Mouse (Mus musculus): ENCODE measurements around the gene Mphosph9. TPM values are rescaled to one million over a fixed set of nuclear protein-coding genes. Genes with fewer than 3 reads are reported as not detected.

Gene Mphosph9
- polyA plus RNA-seq, 1 experiment from 2014 or later: 23.5 TPM

GRCm38 (mm10) chr5:124252580-124253320, 75.0 kb downstream of the Mphosph9 start:
- 95% methylated on average over 13 of the region's 13 CpGs for WGBS
- H3K4me3 ChIP-seq: no peak overlapping the region
- DNase-seq (ENCODE audit: low spot score): no peak
- H3K9me3 ChIP-seq (replicated peaks): no peaks in the 10 kb centered on the region
- H3K27me3 ChIP-seq (ENCODE audit: low read depth, poor library complexity, severe bottlenecking): no peaks in the 10 kb centered on the region
- H3K4me1 ChIP-seq: peaks cover 21% of the 10 kb centered on the region
- no peak overlapping the region for H3K27ac ChIP-seq
- H3K36me3 ChIP-seq: peaks cover 60% of the 10 kb centered on the region

- Histone ChIP-seq H3K36me3 (peaks cover 47% of the 10 kb centered on the region), H3K9me3 (replicated peaks) (no peaks in the 10 kb centered on the region), H3K27me3 (ENCODE audit: low read depth, poor library complexity, severe bottlenecking) (no peaks in the 10 kb centered on the region), H3K4me1 (peaks cover 26% of the 10 kb centered on the region), H3K27ac (no peak overlapping the region), H3K4me3 (no peak overlapping the region)
- WGBS: 91% methylated on average over 5 of the region's 5 CpGs
- no peak for DNase-seq (ENCODE audit: low spot score)
Observed at GRCm38 (mm10) chr5:124251070-124251469, 76.7 kb downstream of the Mphosph9 start.

- peaks cover 26% of the 10 kb centered on the region for H3K4me1 ChIP-seq
- peak within 1 kb of the TSS; percentile 78 for H3K4me3 ChIP-seq
- peak; percentile 67 for DNase-seq (ENCODE audit: low spot score)
- H3K9me3 ChIP-seq (replicated peaks): no peaks in the 10 kb centered on the region
- WGBS: 5% methylated on average over 90 of the region's 90 CpGs
- H3K36me3 ChIP-seq: peaks cover 43% of the 10 kb centered on the region
- no peaks in the 10 kb centered on the region for H3K27me3 ChIP-seq (ENCODE audit: low read depth, poor library complexity, severe bottlenecking)
- H3K27ac ChIP-seq: peak within 1 kb of the TSS; percentile 91
Observed at GRCm38 (mm10) chr5:124249614-124250591, 77.9 kb downstream of the Mphosph9 start, which contains the start of gene Pitpnm2. Gene Pitpnm2, minus strand, starts transcription at chr5:124249760.

- WGBS: 4% methylated on average over 77 of the region's 77 CpGs
- Histone ChIP-seq H3K4me3 (peak overlapping the region; percentile 78), H3K4me1 (peaks cover 26% of the 10 kb centered on the region), H3K27ac (peak overlapping the region; percentile 91), H3K36me3 (peaks cover 44% of the 10 kb centered on the region), H3K27me3 (ENCODE audit: low read depth, poor library complexity, severe bottlenecking) (no peaks in the 10 kb centered on the region), H3K9me3 (replicated peaks) (no peaks in the 10 kb centered on the region)
- peak; percentile 71 for DNase-seq (ENCODE audit: low spot score)
Observed at GRCm38 (mm10) chr5:124248845-124249613, 78.7 kb downstream of the Mphosph9 start.

DNA sequence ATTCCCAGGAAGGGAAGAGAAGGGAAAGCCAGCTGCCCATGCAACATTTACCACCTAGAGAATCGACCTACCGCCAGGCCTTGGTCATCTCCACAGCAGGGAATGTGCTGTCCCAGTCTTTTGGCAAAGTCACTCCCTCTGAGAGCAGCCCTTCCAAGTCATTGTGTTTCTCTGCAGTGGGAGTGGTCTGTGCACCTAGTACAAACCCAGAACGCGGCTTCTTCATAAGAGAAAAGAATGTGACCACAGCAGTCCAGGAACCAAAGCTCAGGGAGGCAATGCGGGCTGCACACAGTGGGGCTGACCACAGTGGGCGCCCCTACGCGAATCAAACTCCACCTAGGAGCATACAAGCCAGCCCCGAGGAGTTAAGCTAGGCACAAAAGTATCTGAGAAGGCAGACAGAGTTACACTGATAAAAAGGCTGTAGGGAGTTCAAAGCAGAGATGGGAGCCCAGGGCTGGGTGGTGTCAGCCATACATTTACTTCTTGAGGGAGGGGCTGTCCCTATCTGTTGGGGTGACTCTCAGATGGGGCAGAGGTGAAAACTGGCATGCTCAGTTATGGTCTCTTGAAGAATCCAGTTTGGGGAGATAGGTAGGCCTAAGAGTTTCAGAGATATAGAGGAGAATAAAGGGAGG, 79.7 kb downstream of the Mphosph9 start:
- Histone ChIP-seq H3K9me3 (replicated peaks) (no peaks in the 10 kb centered on the region), H3K27me3 (ENCODE audit: low read depth, poor library complexity, severe bottlenecking) (no peaks in the 10 kb centered on the region), H3K4me3 (no peak overlapping the region; the same call in 1 of the 2 replicates), H3K4me1 (peaks cover 26% of the 10 kb centered on the region), H3K27ac (0 out of 2 replicates have a peak overlapping the region, but pooled peaks have one; percentile 5), H3K36me3 (peaks cover 40% of the 10 kb centered on the region)
- DNase-seq (ENCODE audit: low spot score): no peak
- 43% methylated on average over 9 of the region's 9 CpGs for WGBS

- DNase-seq (ENCODE audit: low spot score): no peak
- Histone ChIP-seq H3K9me3 (replicated peaks) (no peaks in the 10 kb centered on the region), H3K27me3 (ENCODE audit: low read depth, poor library complexity, severe bottlenecking) (no peaks in the 10 kb centered on the region), H3K4me1 (peaks cover 35% of the 10 kb centered on the region), H3K27ac (no peak overlapping the region), H3K4me3 (no peak overlapping the region), H3K36me3 (peaks cover 35% of the 10 kb centered on the region)
- WGBS: 61% methylated on average over 7 of the region's 7 CpGs
Observed at GRCm38 (mm10) chr5:124247296-124247695, 80.5 kb downstream of the Mphosph9 start.

- Histone ChIP-seq H3K9me3 (replicated peaks) (no peaks in the 10 kb centered on the region), H3K27ac (no peak overlapping the region), H3K27me3 (ENCODE audit: low read depth, poor library complexity, severe bottlenecking) (no peaks in the 10 kb centered on the region), H3K36me3 (peaks cover 28% of the 10 kb centered on the region), H3K4me1 (peaks cover 50% of the 10 kb centered on the region), H3K4me3 (no peak overlapping the region)
- 90% methylated on average over 7 of the region's 7 CpGs for WGBS
- DNase-seq (ENCODE audit: low spot score): no peak
Observed at GRCm38 (mm10) chr5:124244885-124245284, 82.9 kb downstream of the Mphosph9 start.

DNA sequence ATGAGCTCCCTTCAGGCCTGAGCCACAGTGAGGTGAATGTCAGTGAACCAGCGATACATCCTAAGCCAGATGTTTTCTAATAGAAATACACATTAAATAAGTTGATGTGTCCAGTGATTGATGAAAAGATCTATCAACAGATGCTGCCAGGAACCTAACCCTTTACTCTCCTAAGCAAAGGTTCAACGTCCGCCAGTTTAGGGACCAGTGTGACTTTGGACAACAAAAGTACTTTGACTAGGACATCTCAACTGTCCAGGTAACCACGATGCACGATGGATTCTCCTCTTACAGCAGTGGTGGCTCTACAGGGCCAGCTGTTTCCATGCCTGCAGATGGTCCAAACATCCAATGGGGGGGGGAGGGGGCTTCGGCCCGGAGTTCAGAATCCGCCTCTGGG, 83.3 kb downstream of the Mphosph9 start:
- peaks cover 52% of the 10 kb centered on the region for H3K4me1 ChIP-seq
- peaks cover 28% of the 10 kb centered on the region for H3K36me3 ChIP-seq
- H3K27ac ChIP-seq: no peak overlapping the region
- WGBS: 93% methylated on average over 8 of the region's 8 CpGs
- no peak overlapping the region for H3K4me3 ChIP-seq
- no peaks in the 10 kb centered on the region for H3K27me3 ChIP-seq (ENCODE audit: low read depth, poor library complexity, severe bottlenecking)
- DNase-seq (ENCODE audit: low spot score): no peak
- H3K9me3 ChIP-seq (replicated peaks): no peaks in the 10 kb centered on the region

- Histone ChIP-seq H3K36me3 (peaks cover 28% of the 10 kb centered on the region), H3K4me3 (no peak overlapping the region), H3K9me3 (replicated peaks) (no peaks in the 10 kb centered on the region), H3K27ac (no peak overlapping the region), H3K4me1 (peaks cover 48% of the 10 kb centered on the region), H3K27me3 (ENCODE audit: low read depth, poor library complexity, severe bottlenecking) (no peaks in the 10 kb centered on the region)
- 89% methylated on average over 9 of the region's 9 CpGs for WGBS
- no peak for DNase-seq (ENCODE audit: low spot score)
Observed at GRCm38 (mm10) chr5:124243236-124243901, 84.4 kb downstream of the Mphosph9 start.

- H3K9me3 ChIP-seq (replicated peaks): no peaks in the 10 kb centered on the region
- 36% methylated on average over 10 of the region's 10 CpGs for WGBS
- peaks cover 37% of the 10 kb centered on the region for H3K4me1 ChIP-seq
- peaks cover 28% of the 10 kb centered on the region for H3K36me3 ChIP-seq
- DNase-seq (ENCODE audit: low spot score): no peak
- H3K27ac ChIP-seq: peak overlapping the region; percentile 46
- H3K27me3 ChIP-seq (ENCODE audit: low read depth, poor library complexity, severe bottlenecking): no peaks in the 10 kb centered on the region
- peak overlapping the region; percentile 30; the same call in 1 of the 2 replicates for H3K4me3 ChIP-seq
Observed at GRCm38 (mm10) chr5:124241686-124242444, 85.9 kb downstream of the Mphosph9 start.

All from limb, embryonic 10.5 days (tissue).